Mouse (Mus musculus) embryonic facial prominence, embryonic 15.5 days (tissue): ENCODE measurements around the gene Nell2. TPM values are rescaled to one million over a fixed set of nuclear protein-coding genes. Genes with fewer than 3 reads are reported as not detected.

Experiments
- ATAC-seq: fragments of 200-750 bp; cut with Nextera tagmentation; 2 replicates; pipeline ENCODE4 v1.8.0; 2017; ENCODE audit warnings: low read depth, moderate TSS enrichment; ENCODE audit not compliant: insufficient number of reproducible peaks, low FRiP score, low TSS enrichment
- H3K27ac ChIP-seq: fragments of 300-500 bp; sonication (generic); replicated peaks from 2 replicates; pipeline ENCODE4 v1.5.1; 2015; ENCODE audit warnings: mild to moderate bottlenecking, inconsistent platforms
- H3K27me3 ChIP-seq: fragments of 300-500 bp; sonication (generic); 2 replicates; pipeline ENCODE4 v1.6.1; 2015; ENCODE audit warnings: inconsistent platforms
- H3K36me3 ChIP-seq: fragments of 300-500 bp; sonication (generic); 2 replicates; pipeline ENCODE4 v1.6.1; 2015; ENCODE audit warnings: mild to moderate bottlenecking, inconsistent platforms
- H3K4me1 ChIP-seq: fragments of 300-500 bp; sonication (generic); 2 replicates; pipeline ENCODE4 v1.6.1; 2015; ENCODE audit warnings: inconsistent platforms
- H3K4me2 ChIP-seq: fragments of 300-500 bp; sonication (generic); replicated peaks from 2 replicates; pipeline ENCODE4 v1.6.1; 2015; ENCODE audit warnings: mild to moderate bottlenecking, inconsistent platforms
- H3K4me3 ChIP-seq: fragments of 300-500 bp; sonication (generic); replicated peaks from 2 replicates; pipeline ENCODE4 v1.5.1; 2015; ENCODE audit warnings: mild to moderate bottlenecking, inconsistent platforms
- H3K9ac ChIP-seq: fragments of 300-500 bp; sonication (generic); 2 replicates; pipeline ENCODE4 v1.6.1; 2015; ENCODE audit warnings: inconsistent platforms
- H3K9me3 ChIP-seq: fragments of 300-500 bp; sonication (generic); replicated peaks from 2 replicates; pipeline ENCODE4 v1.6.1; 2016; ENCODE audit warnings: inconsistent platforms
- WGBS: fragments of 180-500 bp; shearing (Covaris S2); methylation state at CpG from one replicate; pipeline ENCODE4 v1.1.7; 2015; 5-methylcytosine and 5-hydroxymethylcytosine counted together
- polyA plus RNA-seq: library from polyadenylated mRNA; unstranded; fragments of >200 nt; fragmentation: Nextera tagmentation; extraction: Ambion mirVana; gene quantifications from 2 replicates; pipeline ENCODE4 v1.2.1, GENCODE M21; 2015

The Nell2 gene
- polyA plus RNA-seq, 1 experiment from 2014 or later, result 13.6 TPM

DNA sequence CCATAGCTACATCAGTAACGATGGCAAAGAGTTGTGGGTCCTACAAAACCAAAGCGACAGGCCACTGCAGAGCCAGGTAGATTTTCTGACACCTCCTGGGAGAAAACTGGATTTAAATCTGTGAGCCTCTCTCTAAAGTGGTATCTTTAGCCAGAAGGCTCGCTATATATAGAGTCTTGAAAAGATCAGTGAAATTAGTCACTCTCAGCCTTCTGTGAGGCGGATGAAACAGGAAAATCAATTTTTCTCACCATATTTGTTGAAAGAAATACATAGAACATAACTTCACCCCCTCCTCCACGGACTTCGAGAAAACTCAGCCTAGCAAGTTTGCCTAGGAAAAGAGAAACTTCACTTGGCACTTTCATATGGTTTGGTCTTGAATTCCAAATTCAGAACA lies 54.4 kb downstream of the Nell2 start:
- Histone ChIP-seq H3K4me1 (no peaks in the 10 kb centered on the region), H3K9ac (no peak overlapping the region), H3K27me3 (no peaks in the 10 kb centered on the region), H3K27ac (no peak overlapping the region), H3K4me2 (no peak overlapping the region), H3K36me3 (no peaks in the 10 kb centered on the region), H3K4me3 (no peak overlapping the region), H3K9me3 (no peaks in the 10 kb centered on the region)
- WGBS, result 77% methylated on average over 6 of the region's 6 CpGs
- ATAC-seq, result no peak

DNA sequence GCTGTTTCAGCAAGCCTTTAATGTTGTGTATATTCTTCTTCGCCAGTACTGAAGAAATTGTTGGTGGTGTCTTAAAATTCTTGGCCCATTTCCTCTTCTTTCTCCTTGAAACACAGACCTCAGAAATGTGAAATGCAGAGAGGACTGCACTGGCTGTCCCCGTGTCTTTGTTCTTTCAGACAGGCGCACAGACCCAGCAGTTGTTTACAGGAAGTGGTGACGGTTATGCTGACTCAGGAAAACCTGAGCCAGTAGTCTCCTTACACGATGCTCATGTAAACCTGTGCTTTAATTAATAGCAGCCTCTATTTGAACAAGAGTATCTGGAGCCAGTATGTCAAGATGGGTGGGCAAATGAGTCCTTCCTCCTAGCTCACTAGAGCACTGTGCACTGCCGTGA lies 61.2 kb downstream of the Nell2 start:
- H3K36me3 ChIP-seq, result no peaks in the 10 kb centered on the region
- H3K4me2 ChIP-seq, result no peak overlapping the region
- peak; percentile 39; the same call in 1 of the 2 replicates for ATAC-seq
- H3K4me1 ChIP-seq, result no peaks in the 10 kb centered on the region
- no peaks in the 10 kb centered on the region for H3K27me3 ChIP-seq
- H3K4me3 ChIP-seq, result no peak overlapping the region
- H3K9me3 ChIP-seq, result no peaks in the 10 kb centered on the region
- no peak overlapping the region for H3K27ac ChIP-seq
- 30% methylated on average over 6 of the region's 6 CpGs for WGBS
- H3K9ac ChIP-seq, result no peak overlapping the region

DNA sequence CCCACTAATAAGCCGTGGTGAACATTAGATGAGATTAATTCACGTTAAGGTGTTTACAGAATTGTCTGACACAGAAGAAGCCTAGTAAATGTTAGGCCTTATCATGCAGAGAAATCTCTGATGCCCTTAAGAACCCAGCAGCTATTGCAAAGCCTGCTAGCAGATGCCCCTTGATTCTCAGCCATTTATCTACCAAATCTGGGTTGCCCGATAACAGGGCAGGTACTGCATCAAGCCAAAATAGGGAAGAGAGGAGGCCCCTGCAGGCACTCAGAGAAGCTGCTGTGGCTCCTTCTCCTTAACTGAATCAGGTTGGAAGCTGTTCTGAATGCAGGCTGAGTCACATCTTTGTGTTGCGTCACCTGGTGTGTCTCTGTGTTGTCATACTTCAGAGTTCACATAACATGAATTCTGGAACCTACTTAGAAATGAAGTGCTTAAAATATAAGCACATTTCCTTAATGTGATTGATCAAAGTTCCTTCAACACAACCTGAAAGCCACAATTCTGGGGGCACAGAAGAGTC lies 68.3 kb downstream of the Nell2 start:
- no peak for ATAC-seq
- Histone ChIP-seq H3K4me1 (no peaks in the 10 kb centered on the region), H3K9ac (no peak overlapping the region)

DNA sequence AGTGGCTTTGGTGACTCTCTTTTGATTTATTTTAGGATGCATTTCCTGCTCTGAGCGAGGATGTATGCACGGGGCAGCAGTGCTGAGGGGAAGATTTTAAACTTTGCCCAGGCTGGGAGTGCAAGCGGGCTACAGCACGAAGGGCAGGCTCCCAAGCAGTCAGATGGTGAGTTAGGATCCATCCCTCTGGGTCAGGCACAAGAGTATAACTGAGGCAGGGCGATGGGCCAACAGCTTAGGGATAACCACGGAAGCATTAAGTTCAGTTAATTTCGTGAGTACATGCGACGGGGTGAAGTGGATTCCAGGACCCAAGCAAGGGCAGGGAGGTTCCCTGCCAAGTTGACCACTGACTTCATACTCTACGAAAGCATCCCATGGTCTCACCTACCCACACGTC lies 83.8 kb downstream of the Nell2 start:
- 79% methylated on average over 11 of the region's 11 CpGs for WGBS
- Histone ChIP-seq H3K4me3 (no peak overlapping the region), H3K36me3 (no peaks in the 10 kb centered on the region), H3K4me2 (no peak overlapping the region), H3K9me3 (no peaks in the 10 kb centered on the region), H3K9ac (no peak overlapping the region), H3K27ac (no peak overlapping the region), H3K4me1 (no peaks in the 10 kb centered on the region), H3K27me3 (no peaks in the 10 kb centered on the region)
- ATAC-seq, result no peak

More for the DNA sequence above, 68.3 kb downstream of the Nell2 start:
- Histone ChIP-seq H3K27ac (no peak overlapping the region), H3K4me2 (no peak overlapping the region), H3K9me3 (no peaks in the 10 kb centered on the region), H3K27me3 (no peaks in the 10 kb centered on the region), H3K36me3 (no peaks in the 10 kb centered on the region), H3K4me3 (no peak overlapping the region)
- 69% methylated on average over 4 of the region's 4 CpGs for WGBS

GRCm38 (mm10) chr15:95437740-95438139 lies 90.6 kb downstream of the Nell2 start:
- Histone ChIP-seq H3K36me3 (no peaks in the 10 kb centered on the region), H3K27ac (no peak overlapping the region), H3K4me2 (no peak overlapping the region), H3K4me1 (no peaks in the 10 kb centered on the region), H3K9ac (no peak overlapping the region), H3K27me3 (no peaks in the 10 kb centered on the region), H3K9me3 (no peaks in the 10 kb centered on the region), H3K4me3 (no peak overlapping the region)
- ATAC-seq, result no peak
- WGBS, result 89% methylated on average over 4 of the region's 4 CpGs

DNA sequence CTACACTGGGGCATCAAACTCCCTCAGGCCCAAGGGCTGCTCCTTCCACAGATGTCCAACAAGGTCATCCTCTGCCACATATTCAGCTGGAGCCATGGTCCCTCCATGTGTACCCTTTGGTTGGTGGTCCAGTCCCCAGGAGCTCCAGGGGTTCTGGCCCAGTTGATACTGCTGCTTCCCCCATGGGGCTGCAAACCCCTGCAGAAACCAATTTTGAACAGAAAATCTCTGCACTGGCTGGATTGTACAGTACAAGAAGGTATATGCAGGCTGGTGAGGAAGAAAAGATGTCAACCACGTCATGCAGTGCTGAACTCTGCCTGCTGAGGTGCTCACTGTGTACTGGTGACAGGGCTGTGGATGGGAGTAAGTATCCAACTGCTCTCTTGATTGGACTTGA lies 92.1 kb downstream of the Nell2 start:
- 79% methylated on average over 1 of the region's 1 CpGs for WGBS
- H3K27me3 ChIP-seq, result no peaks in the 10 kb centered on the region
- H3K4me2 ChIP-seq, result no peak overlapping the region

DNA sequence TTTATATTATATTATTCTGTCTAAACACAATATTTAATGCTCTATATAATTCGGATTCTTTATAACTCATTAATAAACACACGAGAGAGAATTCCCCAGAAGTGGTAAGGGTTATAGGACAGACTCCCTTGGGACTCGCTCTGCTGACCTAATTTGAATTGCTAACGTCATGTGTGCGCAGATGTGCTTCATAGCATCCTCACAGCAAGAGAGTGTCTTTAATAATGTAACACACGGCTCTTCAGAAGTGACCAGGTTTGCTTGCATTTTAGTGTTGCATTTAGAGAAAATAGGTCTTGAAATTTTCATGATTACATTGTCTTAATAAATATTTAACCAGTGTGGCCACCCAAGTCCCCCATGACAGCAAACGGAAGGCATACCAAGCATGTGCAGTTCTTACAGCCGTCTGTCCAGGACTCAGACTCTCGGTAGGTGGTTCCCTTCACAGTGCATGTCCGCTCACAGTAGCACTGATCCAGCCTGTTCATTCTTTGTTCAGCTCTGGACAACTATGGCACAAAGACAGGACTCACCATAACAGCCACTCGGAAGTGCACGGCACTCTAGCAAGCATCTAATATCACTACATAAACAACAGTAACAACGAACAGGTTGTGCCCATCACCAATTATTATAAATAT lies 97.1 kb downstream of the Nell2 start:
- H3K9me3 ChIP-seq, result no peaks in the 10 kb centered on the region
- H3K27ac ChIP-seq, result no peak overlapping the region
- ATAC-seq, result no peak
- no peak overlapping the region for H3K9ac ChIP-seq
- H3K4me3 ChIP-seq, result no peak overlapping the region
- 74% methylated on average over 13 of the region's 13 CpGs for WGBS
- H3K4me1 ChIP-seq, result no peaks in the 10 kb centered on the region
- H3K4me2 ChIP-seq, result no peak overlapping the region
- no peaks in the 10 kb centered on the region for H3K36me3 ChIP-seq
- H3K27me3 ChIP-seq, result no peaks in the 10 kb centered on the region

More for the DNA sequence above, 92.1 kb downstream of the Nell2 start:
- Histone ChIP-seq H3K27ac (no peak overlapping the region), H3K4me3 (no peak overlapping the region), H3K4me1 (no peaks in the 10 kb centered on the region), H3K36me3 (no peaks in the 10 kb centered on the region), H3K9ac (no peak overlapping the region), H3K9me3 (no peaks in the 10 kb centered on the region)
- no peak for ATAC-seq

- Histone ChIP-seq H3K4me1 (no peaks in the 10 kb centered on the region), H3K4me3 (no peak overlapping the region), H3K36me3 (no peaks in the 10 kb centered on the region), H3K27me3 (no peaks in the 10 kb centered on the region), H3K9me3 (no peaks in the 10 kb centered on the region), H3K9ac (no peak overlapping the region), H3K4me2 (no peak overlapping the region), H3K27ac (no peak overlapping the region)
- WGBS, result 92% methylated on average over 8 of the region's 8 CpGs
- ATAC-seq, result no peak
These were observed 98.4 kb downstream of the Nell2 start for GRCm38 (mm10) chr15:95430000-95430399.

GRCm38 (mm10) chr15:95428003-95428663 lies 100.2 kb downstream of the Nell2 start:
- H3K4me2 ChIP-seq, result no peak overlapping the region
- no peak overlapping the region for H3K4me3 ChIP-seq
- no peak for ATAC-seq
- H3K9me3 ChIP-seq, result no peaks in the 10 kb centered on the region
- no peaks in the 10 kb centered on the region for H3K36me3 ChIP-seq
- no peaks in the 10 kb centered on the region for H3K4me1 ChIP-seq
- H3K27me3 ChIP-seq, result no peaks in the 10 kb centered on the region
- WGBS, result 60% methylated on average over 7 of the region's 7 CpGs
- no peak overlapping the region for H3K9ac ChIP-seq
- no peak overlapping the region for H3K27ac ChIP-seq

- ATAC-seq, result no peak
- Histone ChIP-seq H3K36me3 (no peaks in the 10 kb centered on the region), H3K4me3 (no peak overlapping the region), H3K4me1 (no peaks in the 10 kb centered on the region), H3K27ac (no peak overlapping the region), H3K9ac (no peak overlapping the region), H3K9me3 (no peaks in the 10 kb centered on the region), H3K27me3 (no peaks in the 10 kb centered on the region), H3K4me2 (no peak overlapping the region)
- WGBS, result 86% methylated on average over 7 of the region's 7 CpGs
These were observed 103.3 kb downstream of the Nell2 start for GRCm38 (mm10) chr15:95425085-95425484.

DNA sequence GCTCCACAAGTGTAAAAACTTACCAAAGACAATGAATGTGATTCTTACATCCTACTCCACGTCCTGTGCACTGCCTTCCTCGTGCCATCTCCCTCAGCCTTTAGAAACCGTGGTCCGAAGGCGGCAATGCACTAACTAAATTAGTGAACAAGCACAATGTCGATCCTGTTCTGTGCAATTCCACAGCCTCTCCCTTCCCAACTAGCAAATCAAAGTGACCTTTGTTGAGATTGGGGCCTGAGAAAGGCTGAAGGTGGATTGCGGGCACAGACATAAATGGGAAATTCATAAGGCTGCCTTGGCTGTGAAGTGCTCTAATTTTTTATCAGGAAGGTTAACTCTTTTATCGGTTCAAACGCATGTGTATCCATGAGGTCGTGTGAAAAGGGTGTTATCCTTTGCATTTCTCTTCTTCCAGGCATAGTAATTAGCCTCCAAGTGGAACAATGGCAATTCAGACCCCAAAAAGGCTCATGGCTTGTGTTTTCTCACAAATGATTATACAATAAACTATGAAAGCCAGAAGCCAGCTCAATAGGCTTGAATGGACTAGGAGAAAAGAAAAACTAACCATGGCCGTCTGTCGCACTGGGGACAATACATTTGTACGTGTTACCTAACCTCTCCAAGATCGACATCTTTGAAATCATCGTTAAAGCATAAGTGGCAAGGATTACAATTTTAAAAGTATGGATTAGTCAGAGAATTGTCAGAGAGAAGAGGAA lies 106.0 kb downstream of the Nell2 start:
- no peaks in the 10 kb centered on the region for H3K36me3 ChIP-seq
- H3K4me1 ChIP-seq, result no peaks in the 10 kb centered on the region
- 71% methylated on average over 15 of the region's 15 CpGs for WGBS
- ATAC-seq, result no peak
- H3K27ac ChIP-seq, result no peak overlapping the region
- H3K4me2 ChIP-seq, result no peak overlapping the region
- H3K9ac ChIP-seq, result no peak overlapping the region
- H3K4me3 ChIP-seq, result no peak overlapping the region
- H3K9me3 ChIP-seq, result no peaks in the 10 kb centered on the region
- no peaks in the 10 kb centered on the region for H3K27me3 ChIP-seq
